Mouse (Mus musculus) CH12.LX (cell line): ENCODE results near the gene Cdh8. TPM values are rescaled to one million over a fixed set of nuclear protein-coding genes. Genes with fewer than 3 reads are reported as not detected.

Experiments used
- DNase-seq: peaks from one replicate; pipeline ENCODE4 v3.0.0-alpha.2; 2013; ENCODE audit errors: extremely low read depth
- H3K27ac ChIP-seq: 2 replicates; pipeline ENCODE4 v1.5.1; 2012; ENCODE audit warnings: low read depth, mild to moderate bottlenecking, control low read depth, moderate library complexity; ENCODE audit not compliant: insufficient read depth
- H3K27me3 ChIP-seq: replicated peaks from 2 replicates; pipeline ENCODE3; 2012; ENCODE audit warnings: inconsistent platforms
- H3K36me3 ChIP-seq, 2 experiments: replicated peaks in 1 of 2; 2 replicates each; pipeline versions ENCODE3 to v1.6.1; 2012; ENCODE audit warnings: inconsistent platforms in 1 of 2, low read length in 1 of 2, mild to moderate bottlenecking in 1 of 2, mixed read lengths in 1 of 2, moderate library complexity in 1 of 2; ENCODE audit not compliant: control insufficient read depth in 1 of 2, insufficient read depth in 1 of 2
- H3K4me1 ChIP-seq, 2 experiments: 2 replicates each; pipeline ENCODE4 v1.6.1; 2012; ENCODE audit warnings: inconsistent platforms in 1 of 2, moderate library complexity in 1 of 2; ENCODE audit not compliant: insufficient read depth in 2 of 2, control insufficient read depth in 1 of 2
- H3K4me2 ChIP-seq: 2 replicates; pipeline ENCODE4 v1.6.1; 2012; ENCODE audit warnings: low read depth, mild to moderate bottlenecking, control low read depth; ENCODE audit not compliant: poor library complexity, insufficient read depth, severe bottlenecking
- H3K4me3 ChIP-seq, 3 experiments: fragments of 150-350 bp in 1 of 3; sonication (generic) in 1 of 3; replicated peaks in 1 of 3; 2 replicates each; pipeline versions ENCODE3 to v1.5.1; 2011 to 2012; ENCODE audit warnings: low read depth in 2 of 3, low read length in 2 of 3, mild to moderate bottlenecking in 2 of 3, moderate library complexity in 2 of 3, control low read depth in 1 of 3, improper control_type of control experiment in 1 of 3, inconsistent platforms in 1 of 3, mixed read lengths in 1 of 3; ENCODE audit not compliant: poor library complexity in 1 of 3
- H3K79me2 ChIP-seq: replicated peaks from 2 replicates; pipeline ENCODE4 v1.6.1; 2012; ENCODE audit warnings: mild to moderate bottlenecking, moderate library complexity; ENCODE audit not compliant: control insufficient read depth, poor library complexity, insufficient read depth, severe bottlenecking; ENCODE audit errors: extremely low read depth
- H3K9ac ChIP-seq: 2 replicates; pipeline ENCODE4 v1.6.1; 2012; ENCODE audit warnings: low read depth, mild to moderate bottlenecking, control low read depth, moderate library complexity; ENCODE audit not compliant: insufficient read depth
- H3K9me3 ChIP-seq: replicated peaks from 2 replicates; pipeline ENCODE3; 2012; ENCODE audit warnings: low read length, inconsistent platforms, mixed read lengths
- BHLHE40 ChIP-seq: IDR thresholded peaks from 2 replicates; pipeline ENCODE4 v1.6.1; 2011; ENCODE audit warnings: mild to moderate bottlenecking, low read depth, low read length, improper control_type of control experiment
- CHD1 ChIP-seq: IDR thresholded peaks from 2 replicates; pipeline ENCODE4 v1.6.1; 2012; ENCODE audit warnings: low read depth, low read length, improper control_type of control experiment, inconsistent platforms
- ELF1 ChIP-seq: IDR thresholded peaks from 2 replicates; pipeline ENCODE4 v1.6.1; 2014; ENCODE audit warnings: low read depth, mild to moderate bottlenecking, inconsistent platforms, low read length, improper control_type of control experiment
- MAZ ChIP-seq: IDR thresholded peaks from 2 replicates; pipeline ENCODE4 v1.6.1; 2012; ENCODE audit warnings: low read depth, mild to moderate bottlenecking, inconsistent platforms, low read length, improper control_type of control experiment, moderate library complexity
- MYC ChIP-seq: IDR thresholded peaks from 2 replicates; pipeline ENCODE4 v1.6.1; 2011; ENCODE audit warnings: low read depth, mild to moderate bottlenecking, improper control_type of control experiment, low read length
- POLR2A ChIP-seq: IDR thresholded peaks from 2 replicates; pipeline ENCODE4 v1.6.1; 2011; ENCODE audit warnings: low read depth, mild to moderate bottlenecking, improper control_type of control experiment, low read length
- POLR2AphosphoS2 ChIP-seq: IDR thresholded peaks from 2 replicates; pipeline ENCODE4 v1.6.1; 2011; ENCODE audit warnings: low read depth, low read length, improper control_type of control experiment
- SMC3 ChIP-seq: IDR thresholded peaks from 2 replicates; pipeline ENCODE4 v1.6.1; 2011; ENCODE audit warnings: low read depth, low read length, improper control_type of control experiment
- TBP ChIP-seq: conservative IDR thresholded peaks from 2 replicates; pipeline ENCODE4 v1.6.1; 2011; ENCODE audit warnings: low read depth, low read length, improper control_type of control experiment
- TCF12 ChIP-seq: IDR thresholded peaks from 2 replicates; pipeline ENCODE4 v1.6.1; 2014; ENCODE audit warnings: low read depth, mild to moderate bottlenecking, inconsistent platforms, low read length, improper control_type of control experiment
- USF2 ChIP-seq: conservative IDR thresholded peaks from 2 replicates; pipeline ENCODE4 v1.6.1; 2011; ENCODE audit warnings: low read depth, low read length, improper control_type of control experiment
- dilution Hi-C: fragments of 300-500 bp; cut with MboI; formaldehyde crosslinking; loops from 2 replicates; pipeline ENCODE4 v1.14.3; 2020; ENCODE audit warnings: low sequenced_read_pairs; ENCODE audit not compliant: extremely low pct_unique_long_range_greater_than_20kb, extremely low pct_ligation_motif_present
- in situ Hi-C: fragments of 300-500 bp; cut with MboI; formaldehyde crosslinking; loops from 3 replicates; pipeline ENCODE4 v1.14.3; 2019; ENCODE audit warnings: low sequenced_read_pairs, low pct_ligation_motif_present, low pct_unique_long_range_greater_than_20kb, mixed read lengths
- polyA plus RNA-seq: library from polyadenylated mRNA; unstranded; fragments of >175 nt; gene quantifications from 2 replicates; pipeline ENCODE4 v1.2.1, GENCODE M21; 2012; ENCODE audit warnings: low read depth; ENCODE audit not compliant: insufficient read length
- total RNA-seq, 2 experiments: library from RNA; depleted of rRNA; stranded (reverse); fragments of 300-350 nt in 1 of 2; fragments of >200 nt in 1 of 2; gene quantifications; 2 replicates each; pipeline ENCODE4 v1.2.3; 2012 to 2014

Gene Cdh8
- total and polyA plus RNA-seq, 3 experiments, result not detected

DNA sequence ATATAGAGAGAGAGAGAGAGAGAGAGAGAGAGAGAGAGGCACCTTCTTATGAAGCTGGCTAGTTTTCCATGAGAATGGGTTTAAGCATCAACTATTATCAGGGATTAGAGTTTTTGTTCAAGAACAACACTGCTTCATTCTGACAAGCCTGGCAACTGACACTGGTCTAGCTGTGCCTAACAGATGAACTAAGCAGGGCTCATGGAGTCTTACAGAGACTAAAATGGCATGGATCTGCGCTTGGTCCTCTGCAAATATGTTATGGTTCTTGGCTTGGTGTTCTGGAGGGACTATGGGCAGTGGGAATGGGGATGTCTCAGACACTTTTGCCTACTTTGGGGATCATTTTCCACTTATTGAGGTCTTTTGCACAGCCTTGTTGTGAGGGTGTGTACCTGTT, 63.0 kb downstream of the Cdh8 start:
- in situ Hi-C loops, result no loop called here
- no peak overlapping the region for H3K27ac ChIP-seq
- no peaks in the 10 kb centered on the region for H3K4me1 ChIP-seq
- H3K9ac ChIP-seq, result no peak overlapping the region
- dilution Hi-C loops, result no loop called here
- H3K4me3 ChIP-seq, result no peak overlapping the region
- H3K36me3 ChIP-seq, result no peaks in the 10 kb centered on the region
- peaks cover 23% of the 10 kb centered on the region for H3K9me3 ChIP-seq
- TF ChIP-seq CHD1 (no peak), POLR2A (no peak), BHLHE40 (no peak), TBP (no peak)
- no peak for DNase-seq
- no peaks in the 10 kb centered on the region for H3K79me2 ChIP-seq
- H3K27me3 ChIP-seq, result no peaks in the 10 kb centered on the region
- H3K4me2 ChIP-seq, result no peak overlapping the region

DNA sequence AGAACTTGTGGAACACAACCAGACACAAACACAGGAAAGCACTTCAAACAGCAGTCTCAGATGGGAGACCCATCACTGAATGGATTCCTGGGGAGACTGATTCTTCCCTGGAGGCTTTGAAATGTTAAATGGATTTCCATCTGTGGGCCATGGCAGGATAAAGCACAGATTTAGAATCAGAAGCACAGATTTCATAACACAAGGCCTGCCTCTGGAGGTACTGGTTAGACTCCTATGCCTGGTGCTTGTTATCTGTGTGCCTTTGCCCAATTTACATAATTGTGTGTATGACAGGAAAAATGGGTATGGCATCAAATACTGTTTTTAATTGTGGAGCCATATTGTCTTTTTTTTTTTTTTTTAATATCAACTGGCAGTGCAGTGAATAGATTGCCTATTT, 66.8 kb downstream of the Cdh8 start:
- Histone ChIP-seq H3K27me3 (no peaks in the 10 kb centered on the region), H3K9ac (no peak overlapping the region), H3K9me3 (peaks cover 27% of the 10 kb centered on the region), H3K4me2 (no peak overlapping the region), H3K36me3 (no peaks in the 10 kb centered on the region), H3K27ac (no peak overlapping the region), H3K4me3 (no peak overlapping the region), H3K79me2 (no peaks in the 10 kb centered on the region), H3K4me1 (no peaks in the 10 kb centered on the region)
- no peak for TF ChIP-seq MYC
- TF ChIP-seq MAZ, result no peak
- no peak for TF ChIP-seq ELF1
- TF ChIP-seq TCF12, result no peak
- dilution Hi-C loops, result no loop called here
- DNase-seq, result no peak
- in situ Hi-C loops, result no loop called here

DNA sequence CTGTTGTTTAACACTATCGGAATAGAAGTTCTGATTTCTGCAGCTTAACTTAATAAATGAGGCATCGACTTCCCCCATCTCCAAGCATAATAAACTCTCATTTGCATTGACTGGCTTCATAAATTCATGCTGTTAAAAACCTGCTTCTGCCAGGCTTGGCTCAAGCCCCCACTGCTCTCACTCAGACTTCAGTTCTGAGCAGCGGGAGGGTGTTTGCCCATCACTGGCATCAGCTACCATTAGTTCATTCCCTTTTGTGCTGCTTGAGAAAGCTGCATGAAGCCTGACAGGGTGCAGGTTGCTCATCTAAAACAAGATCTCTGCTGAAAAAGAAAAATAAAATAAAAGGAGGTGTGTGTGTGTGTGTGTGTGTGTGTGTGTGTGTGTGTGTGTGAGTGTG, 67.7 kb downstream of the Cdh8 start:
- H3K27ac ChIP-seq, result no peak overlapping the region
- dilution Hi-C loops (no loop called here), in situ Hi-C loops (no loop called here)
- no peaks in the 10 kb centered on the region for H3K4me1 ChIP-seq
- no peak overlapping the region for H3K4me3 ChIP-seq
- peaks cover 28% of the 10 kb centered on the region for H3K9me3 ChIP-seq
- no peaks in the 10 kb centered on the region for H3K27me3 ChIP-seq
- no peak overlapping the region for H3K4me2 ChIP-seq
- H3K79me2 ChIP-seq, result no peaks in the 10 kb centered on the region
- no peaks in the 10 kb centered on the region for H3K36me3 ChIP-seq
- no peak for DNase-seq
- H3K9ac ChIP-seq, result no peak overlapping the region
- no peak for TF ChIP-seq POLR2AphosphoS2
- no peak for TF ChIP-seq SMC3
- no peak for TF ChIP-seq USF2
